12 mouse cellular contexts compared by ENCODE assay signal in the genomic region with DNA sequence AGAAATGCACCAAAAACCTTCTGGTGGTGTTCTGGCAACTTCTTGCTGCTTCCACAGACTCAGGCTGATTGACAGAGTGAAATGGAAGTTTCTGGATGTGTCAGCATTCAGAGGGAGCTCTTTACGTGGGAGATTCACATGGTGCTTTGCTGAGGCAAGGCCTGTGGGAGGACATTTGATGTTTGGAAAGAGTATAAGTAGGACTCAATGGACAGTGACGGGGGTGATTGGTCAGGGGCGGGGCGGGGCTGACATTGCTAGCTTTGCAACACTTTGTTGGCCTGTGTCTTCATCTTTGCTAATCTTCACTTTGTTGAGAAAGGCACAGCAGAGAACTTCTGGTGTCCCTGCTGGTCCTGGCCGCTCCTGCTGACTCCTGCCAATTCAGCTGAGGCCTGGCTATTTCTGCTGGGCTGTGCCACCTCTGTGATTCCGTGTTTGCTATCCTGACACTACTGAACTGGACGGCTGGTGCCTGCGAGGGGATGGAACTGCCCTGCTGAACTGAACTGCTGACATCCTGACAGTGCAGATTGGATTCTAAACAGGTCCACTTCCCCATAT.
"Had no signal": no experiment of that assay in that cellular context is flagged by ENCODE, and none has a peak within 500 bp of the region (broad histone marks: within the 10 kb centered on the region; RNA-seq: fewer than 3 reads in every experiment).

No protein-coding gene starts in this region.

- H3K4me1 ChIP-seq: neural tube, embryonic 12.5 days had no signal

- H3K27me3 ChIP-seq: neural tube, embryonic 12.5 days had no signal

- DNase-seq: kidney, adult 2 months; kidney, postnatal 10 days; lung, adult 2 months; lung, postnatal 10 days; midbrain, embryonic 14.5 days; spleen, adult 18-20 months; thymus, postnatal 36 days had no signal

- H3K9me3 ChIP-seq: limb, embryonic 10.5 days; neural tube, embryonic 12.5 days had no signal

- H3K4me2 ChIP-seq: neural tube, embryonic 12.5 days had no signal

- H3K36me3 ChIP-seq: limb, embryonic 10.5 days; neural tube, embryonic 12.5 days had no signal

- ATAC-seq: intestine, embryonic 16.5 days had no signal

- H3K9ac ChIP-seq: liver, embryonic 14.5 days; neural tube, embryonic 12.5 days had no signal

- H3K27ac ChIP-seq: liver, embryonic 14.5 days; macrophage; neural tube, embryonic 12.5 days had no signal

- H3K4me3 ChIP-seq: limb, embryonic 10.5 days; neural tube, embryonic 12.5 days had no signal
